Mouse (Mus musculus): ENCODE measurements around the gene Herpud2.
A peak's percentile ranks its signal among the peaks of the same experiment; 100 is the strongest.

Gene Herpud2

GRCm38 (mm10) chr9:25151611-25152241 is at the start of gene Herpud2:
Herpud2 (minus strand) TSS chr9:25151820.
- DNase-seq (ENCODE audit: low spot score in 2 of 2) = peak; percentile 94 to 95

GRCm38 (mm10) chr9:25200987-25201386 is 49.4 kb upstream of the Herpud2 start:
- DNase-seq (ENCODE audit: low spot score in 2 of 2) = no peak

- no peak for DNase-seq (ENCODE audit: low spot score in 2 of 2)
Observed at GRCm38 (mm10) chr9:25200148-25200547, 48.5 kb upstream of the Herpud2 start.

GRCm38 (mm10) chr9:25196746-25197145 is 45.1 kb upstream of the Herpud2 start:
- no peak for DNase-seq (ENCODE audit: low spot score in 2 of 2)

GRCm38 (mm10) chr9:25191612-25192011 is 40.0 kb upstream of the Herpud2 start:
- DNase-seq (ENCODE audit: low spot score in 2 of 2) = no peak

- no peak for DNase-seq (ENCODE audit: low spot score in 2 of 2)
Observed at GRCm38 (mm10) chr9:25186501-25186900, 34.9 kb upstream of the Herpud2 start.

- DNase-seq (ENCODE audit: low spot score in 2 of 2) = no peak
Observed at GRCm38 (mm10) chr9:25185854-25186253, 34.2 kb upstream of the Herpud2 start.

- no peak for DNase-seq (ENCODE audit: low spot score in 2 of 2)
Observed at GRCm38 (mm10) chr9:25184606-25185005, 33.0 kb upstream of the Herpud2 start.

GRCm38 (mm10) chr9:25178066-25178465 is 26.4 kb upstream of the Herpud2 start:
- no peak for DNase-seq (ENCODE audit: low spot score in 2 of 2)

- DNase-seq (ENCODE audit: low spot score in 2 of 2) = no peak
Observed at GRCm38 (mm10) chr9:25177201-25177600, 25.6 kb upstream of the Herpud2 start.

- no peak for DNase-seq (ENCODE audit: low spot score in 2 of 2)
Observed at GRCm38 (mm10) chr9:25176562-25176961, 24.9 kb upstream of the Herpud2 start.

- no peak for DNase-seq (ENCODE audit: low spot score in 2 of 2)
Observed at GRCm38 (mm10) chr9:25175978-25176377, 24.4 kb upstream of the Herpud2 start.

GRCm38 (mm10) chr9:25175039-25175442 is 23.4 kb upstream of the Herpud2 start:
- DNase-seq (ENCODE audit: low spot score in 2 of 2) = peak; percentile 92 to 94

GRCm38 (mm10) chr9:25174614-25175013 is 23.0 kb upstream of the Herpud2 start:
- DNase-seq (ENCODE audit: low spot score in 2 of 2) = no peak

- DNase-seq (ENCODE audit: low spot score in 2 of 2) = no peak
Observed at GRCm38 (mm10) chr9:25173171-25173570, 21.6 kb upstream of the Herpud2 start.

GRCm38 (mm10) chr9:25169626-25170025 is 18.0 kb upstream of the Herpud2 start:
- DNase-seq (ENCODE audit: low spot score in 2 of 2) = no peak

GRCm38 (mm10) chr9:25167458-25168084 is 16.0 kb upstream of the Herpud2 start:
- DNase-seq (ENCODE audit: low spot score in 2 of 2) = peak; percentile 85 to 88

GRCm38 (mm10) chr9:25158218-25158617 is 6.6 kb upstream of the Herpud2 start:
- no peak for DNase-seq (ENCODE audit: low spot score in 2 of 2)

- DNase-seq (ENCODE audit: low spot score in 2 of 2) = no peak
Observed at GRCm38 (mm10) chr9:25156377-25156776, 4.8 kb upstream of the Herpud2 start.

- no peak for DNase-seq (ENCODE audit: low spot score in 2 of 2)
Observed at GRCm38 (mm10) chr9:25153066-25153465, 1.4 kb upstream of the Herpud2 start.

GRCm38 (mm10) chr9:25152457-25152856 is 837 bp upstream of the Herpud2 start:
- DNase-seq (ENCODE audit: low spot score in 2 of 2) = no peak

- DNase-seq (ENCODE audit: low spot score in 2 of 2) = peak; percentile 70 to 73
Observed at GRCm38 (mm10) chr9:25150791-25151610, 619 bp downstream of the Herpud2 start.

- no peak for DNase-seq (ENCODE audit: low spot score in 2 of 2)
Observed at GRCm38 (mm10) chr9:25148767-25149166, 2.9 kb downstream of the Herpud2 start.
